Mouse (Mus musculus) adrenal gland, postnatal 10 days (tissue): ENCODE measurements around the gene Phlda1. TPM values are rescaled to one million over a fixed set of nuclear protein-coding genes. Genes with fewer than 3 reads are reported as not detected.

Source experiments
- DNase-seq: peaks from one replicate; pipeline ENCODE4 v3.0.0; 2021; ENCODE audit warnings: mixed read lengths
- total RNA-seq, 2 experiments: library from RNA; stranded (reverse); gene quantifications; 2 replicates each; pipeline ENCODE4 v1.2.3; 2021

Phlda1 gene
- total RNA-seq, 2 experiments from 2014 or later, result 36.3 to 40.2 TPM

- no peak for DNase-seq
Measured at GRCm38 (mm10) chr10:111527613-111528012, 21.5 kb downstream of the Phlda1 start.

GRCm38 (mm10) chr10:111528283-111528682 lies 22.2 kb downstream of the Phlda1 start:
- DNase-seq, result no peak

GRCm38 (mm10) chr10:111530398-111530797 lies 24.3 kb downstream of the Phlda1 start:
- DNase-seq, result no peak

- DNase-seq, result no peak
Measured at GRCm38 (mm10) chr10:111534691-111535090, 28.6 kb downstream of the Phlda1 start.

GRCm38 (mm10) chr10:111537410-111537809 lies 31.3 kb downstream of the Phlda1 start:
- DNase-seq, result no peak

- DNase-seq, result no peak
Measured at GRCm38 (mm10) chr10:111539724-111540324, 33.7 kb downstream of the Phlda1 start.

GRCm38 (mm10) chr10:111540678-111541077 lies 34.6 kb downstream of the Phlda1 start:
- DNase-seq, result no peak

GRCm38 (mm10) chr10:111543106-111543505 lies 37.0 kb downstream of the Phlda1 start:
- DNase-seq, result no peak

- peak; percentile 62 for DNase-seq
Measured at GRCm38 (mm10) chr10:111543781-111544260, 37.7 kb downstream of the Phlda1 start.

- no peak for DNase-seq
Measured at GRCm38 (mm10) chr10:111544311-111544710, 38.2 kb downstream of the Phlda1 start.

- DNase-seq, result no peak
Measured at GRCm38 (mm10) chr10:111545648-111546047, 39.6 kb downstream of the Phlda1 start.

- DNase-seq, result no peak
Measured at GRCm38 (mm10) chr10:111547881-111548372, 41.8 kb downstream of the Phlda1 start.

- DNase-seq, result peak; percentile 56
Measured at GRCm38 (mm10) chr10:111550075-111550695, 44.1 kb downstream of the Phlda1 start.

GRCm38 (mm10) chr10:111553695-111554094 lies 47.6 kb downstream of the Phlda1 start:
- no peak for DNase-seq

- no peak for DNase-seq
Measured at GRCm38 (mm10) chr10:111554651-111555050, 48.6 kb downstream of the Phlda1 start.

- no peak for DNase-seq
Measured at GRCm38 (mm10) chr10:111558211-111558610, 52.1 kb downstream of the Phlda1 start.

Other genes with a start within 250 kb of the Phlda1 start
- 1 to 10 TPM; 3.4 to 6.1 TPM for gene Bbs10, start 207.6 kb upstream of the Phlda1 start, total RNA-seq
- 100 to 1,000 TPM; 130 to 141 TPM for gene Nap1l1, start 33.1 kb upstream of the Phlda1 start, total RNA-seq